Mouse (Mus musculus): ENCODE data around the gene Prr19.

DNA sequence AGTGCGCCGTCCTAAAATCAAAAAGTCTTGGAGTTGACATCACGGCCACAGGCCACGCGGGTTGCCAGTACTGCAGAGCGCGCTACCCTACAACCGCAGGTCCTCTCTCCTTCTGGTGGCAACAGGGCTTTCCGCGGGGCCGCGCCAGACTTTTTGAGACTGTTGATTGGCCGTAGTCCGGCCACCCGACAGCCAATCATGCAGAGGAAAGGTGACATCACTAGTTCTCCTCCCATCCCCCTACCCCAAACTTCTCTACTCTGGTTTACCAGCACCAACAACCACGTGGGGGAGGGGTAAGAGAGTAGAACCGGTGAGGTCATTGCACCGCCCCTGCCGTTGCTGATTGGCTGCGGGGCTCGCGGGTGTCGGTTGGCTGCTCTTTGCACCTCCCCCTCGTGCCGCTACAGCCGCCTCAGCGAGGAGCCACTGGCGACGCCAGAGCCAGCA is 33.9 kb upstream of the Prr19 start, which contains the start of gene Cic:
- TF ChIP-seq POLR2A (IDR thresholded peaks at IDR 0.05; ENCODE audit: low read depth, low read length): peak; percentile 78
- TF ChIP-seq CTCF (IDR thresholded peaks at IDR 0.05; ENCODE audit: borderline replicate concordance, insufficient read depth, low read length): no peak
